Mouse (Mus musculus) layer of hippocampus, postnatal 10 days (tissue): ENCODE measurements around the gene Nudt7. TPM values are rescaled to one million over a fixed set of nuclear protein-coding genes. Genes with fewer than 3 reads are reported as not detected.

Experiments used
- DNase-seq, 2 experiments: peaks; one replicate each; pipeline ENCODE4 v3.0.0; 2021; ENCODE audit warnings: low spot score in 2 of 2
- long read RNA-seq: library from polyadenylated mRNA; stranded (forward); transcript quantifications from one replicate; pipeline ENCODE4 v2.0.0, GENCODE M21; 2023
- total RNA-seq, 2 experiments: library from RNA; stranded (reverse); gene quantifications; 2 replicates each; pipeline ENCODE4 v1.2.3; 2021

Gene Nudt7
- total RNA-seq, result 1 to 10 TPM; 3.9 to 4.0 TPM
- long read RNA-seq, partial matches to known transcripts, result 0 of 1 reads
- long read RNA-seq, other reads (novel, unspliced or antisense), result 0 of 1 reads

DNA sequence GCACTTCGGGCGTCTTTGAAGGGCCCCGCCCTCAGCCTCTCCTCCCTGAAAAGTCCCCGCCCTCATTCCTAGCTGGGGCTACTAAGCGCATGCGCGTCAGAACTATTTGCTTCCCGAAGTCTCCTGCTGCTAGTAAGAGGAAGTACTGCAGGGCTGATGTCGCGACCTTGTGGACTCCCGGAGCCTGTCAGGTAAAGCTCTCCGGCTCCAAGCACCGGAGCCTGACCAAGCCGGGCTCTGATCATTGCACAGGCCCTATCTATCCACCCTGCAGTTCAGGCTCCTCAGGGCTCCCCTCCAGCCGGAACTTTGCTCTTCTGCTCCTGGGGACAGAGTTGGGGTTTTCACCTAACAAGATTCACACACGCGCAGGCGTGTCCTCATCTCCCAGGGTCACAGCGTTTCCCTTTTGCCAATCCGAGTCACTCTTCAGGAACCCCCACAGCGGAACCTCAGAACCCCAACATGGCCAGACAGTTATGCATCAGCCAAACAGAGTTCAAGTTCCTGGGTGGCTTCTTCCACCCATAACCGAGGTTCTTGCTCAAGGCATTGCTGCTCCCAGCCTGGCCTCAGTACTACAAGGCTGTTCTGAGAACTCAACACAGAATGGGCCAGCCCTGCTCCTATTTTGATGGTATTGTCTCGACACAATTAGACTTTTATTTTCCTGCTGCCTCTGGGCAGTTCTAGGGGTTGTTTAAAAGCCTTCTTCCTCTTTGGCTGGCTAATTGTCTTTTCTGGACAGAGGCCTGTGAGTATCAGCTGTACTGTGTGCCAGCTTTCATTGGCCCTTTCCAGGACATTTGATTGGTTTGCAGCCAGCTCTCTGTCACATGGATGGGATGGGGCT is at the start of gene Nudt7:
Gene Nudt7 (plus strand): TSS at position 48 of the 853 bp plus-strand sequence.
- peak; percentile 64 to 74 for DNase-seq

GRCm38 (mm10) chr8:114087932-114088331 is 45.4 kb upstream of the Nudt7 start:
- no peak for DNase-seq

- no peak for DNase-seq
Observed at GRCm38 (mm10) chr8:114090736-114091135, 42.6 kb upstream of the Nudt7 start.

DNA sequence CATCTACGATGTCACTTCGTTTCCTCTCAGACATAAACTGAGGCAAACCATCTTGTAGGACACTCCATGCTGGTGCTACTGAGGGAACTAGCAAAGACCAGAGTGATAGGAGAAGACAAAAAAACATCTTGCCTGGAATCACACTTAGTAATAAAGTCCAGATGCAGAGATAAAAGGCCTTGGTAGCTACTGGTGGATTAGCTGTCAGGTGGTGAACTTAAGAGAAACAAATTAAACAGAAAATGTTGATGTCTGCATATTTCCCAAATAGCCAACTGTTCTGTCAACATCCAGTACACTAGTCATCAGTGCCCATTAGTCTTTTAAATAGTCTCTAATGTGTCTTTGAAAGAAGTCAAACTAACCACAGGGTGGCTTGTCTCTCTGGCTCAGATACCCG is 40.0 kb upstream of the Nudt7 start:
- no peak for DNase-seq

DNA sequence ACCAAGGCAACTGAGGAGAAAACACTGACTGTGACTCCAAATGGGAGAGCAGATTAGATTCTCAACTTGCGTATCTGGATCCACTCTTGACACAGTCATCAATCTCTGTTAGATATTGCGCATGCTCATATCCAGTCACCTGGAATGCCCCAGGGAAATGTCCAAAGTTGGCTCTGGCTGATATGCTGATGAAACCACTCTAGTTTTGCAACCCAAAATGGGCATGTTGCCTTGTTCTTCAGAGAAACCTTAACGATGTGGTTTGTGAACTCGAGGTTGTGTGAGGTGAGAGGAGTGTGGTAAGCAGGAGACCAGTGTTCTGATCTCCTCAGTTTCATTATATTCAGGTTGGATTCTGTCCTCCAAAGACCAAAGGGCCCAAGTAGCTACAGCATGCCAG is 38.8 kb upstream of the Nudt7 start:
- DNase-seq, result no peak

DNA sequence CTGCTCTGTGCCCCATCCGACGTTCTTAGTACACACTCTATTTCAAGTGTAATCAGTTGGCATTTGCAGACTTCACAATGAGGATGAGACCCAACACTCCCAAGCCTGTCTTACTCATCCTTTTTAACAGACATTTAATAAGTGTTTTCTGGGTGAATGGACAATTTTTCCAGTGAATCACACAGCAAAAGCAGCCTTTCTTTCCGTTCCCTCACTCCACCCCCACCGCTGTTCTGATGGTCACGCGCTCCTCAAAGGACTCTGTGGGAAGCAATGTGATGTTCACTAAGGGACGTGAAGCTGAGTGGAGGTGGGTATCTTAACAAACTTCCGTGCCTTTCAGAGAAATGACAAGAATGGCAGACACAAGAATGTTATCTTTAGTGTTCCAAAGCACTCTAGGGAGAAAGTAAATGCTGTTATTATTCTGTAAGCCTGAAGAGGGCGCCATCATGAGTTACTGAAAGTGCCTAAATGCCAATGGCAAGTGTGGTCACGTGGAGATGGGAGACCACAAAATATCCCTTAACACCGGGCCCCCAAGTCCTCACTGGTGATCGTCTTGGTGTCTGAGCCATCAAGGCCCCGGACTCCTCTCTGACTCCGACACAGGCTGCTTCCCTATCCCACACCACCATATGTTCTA is 32.7 kb upstream of the Nudt7 start:
- DNase-seq, result no peak

DNA sequence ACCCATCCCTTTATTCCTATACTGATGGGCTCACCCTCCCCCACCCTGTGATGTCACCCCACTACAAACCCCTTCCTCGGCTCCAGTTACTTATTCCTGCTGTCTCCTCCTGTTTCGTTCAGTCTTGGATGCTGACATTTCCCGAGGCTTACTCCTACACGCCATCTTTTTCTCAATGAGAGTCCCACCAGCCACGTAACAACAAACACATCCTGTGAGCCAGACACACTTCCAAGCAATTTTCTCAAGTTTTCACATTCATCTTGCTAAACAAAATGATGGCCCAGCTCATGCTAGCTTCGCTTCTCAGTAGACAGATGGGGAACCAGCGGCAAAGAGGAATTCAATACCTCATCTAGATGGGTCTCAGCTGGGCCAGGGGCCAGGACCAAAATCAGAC is 30.0 kb upstream of the Nudt7 start:
- peak in 1 of 2 experiments; percentile 12 for DNase-seq

- no peak for DNase-seq
Observed at GRCm38 (mm10) chr8:114105971-114106370, 27.4 kb upstream of the Nudt7 start.

- peak in 1 of 2 experiments; percentile 20 for DNase-seq
Observed at GRCm38 (mm10) chr8:114109365-114110140, 23.8 kb upstream of the Nudt7 start.

GRCm38 (mm10) chr8:114115076-114115475 is 18.3 kb upstream of the Nudt7 start:
- DNase-seq, result no peak

DNA sequence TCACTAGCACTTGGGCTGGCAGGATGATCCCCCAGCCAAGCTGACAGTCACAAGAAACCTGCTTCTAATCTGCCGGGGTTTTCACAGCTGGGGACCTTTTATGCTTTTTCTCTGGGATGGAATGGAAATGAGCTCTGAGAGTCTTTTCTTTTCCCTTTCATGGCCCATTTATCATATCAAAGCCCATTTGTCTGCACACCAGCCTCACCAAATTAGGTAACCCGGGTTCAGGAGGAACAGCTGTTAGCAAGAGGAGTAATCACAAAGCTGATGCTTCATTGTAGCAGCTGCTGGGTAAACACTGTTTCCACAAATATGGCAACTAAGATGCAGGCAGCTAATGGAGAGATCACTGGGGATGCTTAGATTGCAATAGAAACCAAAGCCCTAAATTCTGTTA is 17.3 kb upstream of the Nudt7 start:
- DNase-seq, result no peak

GRCm38 (mm10) chr8:114117439-114117838 is 15.9 kb upstream of the Nudt7 start:
- DNase-seq, result no peak

DNA sequence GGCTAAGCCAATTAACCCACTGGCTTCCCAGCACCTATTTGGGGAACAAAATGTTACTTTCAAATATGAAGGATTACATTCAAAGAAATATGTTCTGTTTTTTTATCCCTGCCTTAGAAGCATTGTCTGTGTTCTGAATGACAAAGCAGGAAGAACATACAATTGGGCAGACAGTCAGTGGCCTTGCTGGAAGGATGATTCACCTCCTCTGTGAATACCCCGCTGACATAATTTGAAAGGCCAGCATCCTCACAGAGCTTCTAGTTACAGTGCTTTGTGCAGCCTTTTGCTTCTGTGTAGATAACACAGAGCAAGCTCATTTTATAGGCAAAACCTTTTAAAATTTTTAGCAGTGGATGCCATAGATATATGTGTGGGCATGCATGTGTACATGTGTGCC is 11.6 kb upstream of the Nudt7 start:
- no peak for DNase-seq

DNA sequence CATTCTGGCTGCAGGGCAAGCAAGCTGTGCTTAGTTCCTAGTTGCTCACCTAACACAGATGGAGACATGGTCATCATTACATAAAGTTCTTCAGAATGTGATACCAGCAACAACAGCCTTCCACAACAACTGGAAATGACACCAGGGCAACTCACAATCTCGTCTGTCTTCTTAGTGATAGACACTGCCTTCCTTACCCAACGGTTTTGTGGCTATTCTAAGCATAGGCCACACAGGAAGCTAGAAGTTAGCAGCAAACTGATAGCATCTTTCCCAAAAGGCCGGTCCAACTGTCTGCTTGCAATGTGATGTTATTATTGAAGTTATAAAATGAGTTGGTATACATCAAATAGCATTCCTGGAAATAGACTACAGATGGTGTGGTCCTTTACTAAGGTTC is 9.7 kb upstream of the Nudt7 start:
- no peak for DNase-seq

- DNase-seq, result no peak
Observed at GRCm38 (mm10) chr8:114124084-114124750, 9.1 kb upstream of the Nudt7 start.

DNA sequence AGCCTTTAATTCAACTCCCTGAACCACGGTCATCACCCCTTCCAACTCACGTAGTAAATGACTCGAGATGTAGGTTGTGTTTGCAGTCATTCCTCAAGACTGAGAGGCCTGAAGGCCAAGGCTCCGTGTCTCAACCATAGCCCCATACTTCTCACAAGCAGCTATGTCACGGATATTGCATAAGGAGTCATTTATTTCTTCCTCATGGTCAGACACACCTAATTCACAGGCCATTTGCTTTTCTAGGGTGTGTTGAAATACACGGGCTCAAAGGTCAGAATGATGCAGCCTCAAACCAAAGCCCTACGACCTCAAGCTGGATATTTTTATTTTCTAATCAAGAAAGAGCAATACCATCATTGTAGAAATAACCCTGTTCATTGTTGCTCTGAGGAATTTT is 2.5 kb upstream of the Nudt7 start:
- no peak for DNase-seq

- no peak for DNase-seq
Observed at GRCm38 (mm10) chr8:114131421-114131820, 1.9 kb upstream of the Nudt7 start.

- DNase-seq, result no peak
Observed at GRCm38 (mm10) chr8:114133050-114133509, 277 bp upstream of the Nudt7 start.

DNA sequence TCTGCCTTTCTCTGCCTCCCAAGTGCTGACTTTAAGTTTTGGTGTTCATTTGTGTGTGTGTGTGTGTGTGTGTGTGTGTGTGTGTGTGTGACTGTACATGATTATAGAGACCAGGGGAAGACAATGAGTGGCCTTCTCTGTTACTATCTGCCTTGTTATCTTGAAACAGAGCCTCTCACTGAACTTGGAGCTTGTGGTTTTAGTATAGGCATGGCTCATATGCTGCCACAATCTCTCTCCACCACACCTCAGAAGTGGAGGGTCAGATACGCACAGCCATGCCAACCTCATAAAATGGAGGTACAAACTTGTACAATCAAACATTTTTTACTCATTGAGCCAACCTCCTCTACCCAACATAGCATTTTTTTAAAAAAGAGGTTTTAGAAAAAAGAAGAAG is 3.4 kb downstream of the Nudt7 start:
- DNase-seq, result no peak

DNA sequence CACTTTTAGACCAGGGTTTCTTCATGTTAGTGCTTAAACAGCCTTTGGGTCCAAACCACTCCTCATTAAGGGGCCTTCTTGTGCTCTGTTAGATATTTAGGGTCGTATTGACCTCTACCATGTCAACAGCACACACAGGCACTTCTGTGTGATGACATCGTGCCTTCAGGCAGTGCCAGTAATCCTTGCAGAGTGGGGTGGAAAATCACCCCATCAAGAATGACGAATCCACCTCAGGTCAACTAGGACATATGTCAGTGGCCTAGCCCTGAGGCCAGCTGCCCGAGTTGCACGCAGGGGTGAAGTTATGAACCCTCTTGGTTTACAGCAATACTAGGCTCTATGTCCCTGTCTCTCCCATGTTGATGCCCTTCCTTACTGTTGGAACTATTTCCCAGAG is 3.8 kb downstream of the Nudt7 start:
- DNase-seq, result no peak

- DNase-seq, result no peak
Observed at GRCm38 (mm10) chr8:114140437-114140836, 7.1 kb downstream of the Nudt7 start.
